Mouse (Mus musculus) CH12.LX (cell line): ENCODE measurements around the gene Sfxn5. TPM values are rescaled to one million over a fixed set of nuclear protein-coding genes. Genes with fewer than 3 reads are reported as not detected.

Experiments used
- DNase-seq: peaks from one replicate; pipeline ENCODE4 v3.0.0-alpha.2; 2013; ENCODE audit errors: extremely low read depth
- H3K27ac ChIP-seq: 2 replicates; pipeline ENCODE4 v1.5.1; 2012; ENCODE audit warnings: low read depth, mild to moderate bottlenecking, control low read depth, moderate library complexity; ENCODE audit not compliant: insufficient read depth
- H3K27me3 ChIP-seq: replicated peaks from 2 replicates; pipeline ENCODE3; 2012; ENCODE audit warnings: inconsistent platforms
- H3K36me3 ChIP-seq, 2 experiments: replicated peaks in 1 of 2; 2 replicates each; pipeline versions ENCODE3 to v1.6.1; 2012; ENCODE audit warnings: inconsistent platforms in 1 of 2, low read length in 1 of 2, mild to moderate bottlenecking in 1 of 2, mixed read lengths in 1 of 2, moderate library complexity in 1 of 2; ENCODE audit not compliant: control insufficient read depth in 1 of 2, insufficient read depth in 1 of 2
- H3K4me1 ChIP-seq, 2 experiments: 2 replicates each; pipeline ENCODE4 v1.6.1; 2012; ENCODE audit warnings: inconsistent platforms in 1 of 2, moderate library complexity in 1 of 2; ENCODE audit not compliant: insufficient read depth in 2 of 2, control insufficient read depth in 1 of 2
- H3K4me2 ChIP-seq: 2 replicates; pipeline ENCODE4 v1.6.1; 2012; ENCODE audit warnings: low read depth, mild to moderate bottlenecking, control low read depth; ENCODE audit not compliant: poor library complexity, insufficient read depth, severe bottlenecking
- H3K4me3 ChIP-seq, 3 experiments: fragments of 150-350 bp in 1 of 3; sonication (generic) in 1 of 3; replicated peaks in 1 of 3; 2 replicates each; pipeline versions ENCODE3 to v1.5.1; 2011 to 2012; ENCODE audit warnings: low read depth in 2 of 3, low read length in 2 of 3, mild to moderate bottlenecking in 2 of 3, moderate library complexity in 2 of 3, control low read depth in 1 of 3, improper control_type of control experiment in 1 of 3, inconsistent platforms in 1 of 3, mixed read lengths in 1 of 3; ENCODE audit not compliant: poor library complexity in 1 of 3
- H3K79me2 ChIP-seq: replicated peaks from 2 replicates; pipeline ENCODE4 v1.6.1; 2012; ENCODE audit warnings: mild to moderate bottlenecking, moderate library complexity; ENCODE audit not compliant: control insufficient read depth, poor library complexity, insufficient read depth, severe bottlenecking; ENCODE audit errors: extremely low read depth
- H3K9ac ChIP-seq: 2 replicates; pipeline ENCODE4 v1.6.1; 2012; ENCODE audit warnings: low read depth, mild to moderate bottlenecking, control low read depth, moderate library complexity; ENCODE audit not compliant: insufficient read depth
- H3K9me3 ChIP-seq: replicated peaks from 2 replicates; pipeline ENCODE3; 2012; ENCODE audit warnings: low read length, inconsistent platforms, mixed read lengths
- BHLHE40 ChIP-seq: IDR thresholded peaks from 2 replicates; pipeline ENCODE4 v1.6.1; 2011; ENCODE audit warnings: mild to moderate bottlenecking, low read depth, low read length, improper control_type of control experiment
- CHD1 ChIP-seq: IDR thresholded peaks from 2 replicates; pipeline ENCODE4 v1.6.1; 2012; ENCODE audit warnings: low read depth, low read length, improper control_type of control experiment, inconsistent platforms
- CHD2 ChIP-seq: IDR thresholded peaks from 2 replicates; pipeline ENCODE4 v1.6.1; 2011; ENCODE audit warnings: low read length, improper control_type of control experiment
- CTCF ChIP-seq, 2 experiments: IDR thresholded peaks in 1 of 2; conservative IDR thresholded peaks in 1 of 2; 2 replicates each; pipeline ENCODE4 v1.5.1; 2011 to 2012; ENCODE audit warnings: low read depth in 2 of 2, low read length in 2 of 2, improper control_type of control experiment in 1 of 2, inconsistent platforms in 1 of 2, mild to moderate bottlenecking in 1 of 2, moderate library complexity in 1 of 2
- E2F4 ChIP-seq: IDR thresholded peaks from 2 replicates; pipeline ENCODE4 v1.6.1; 2011; ENCODE audit warnings: low read depth, low read length, improper control_type of control experiment; ENCODE audit not compliant: insufficient replicate concordance
- ELF1 ChIP-seq: IDR thresholded peaks from 2 replicates; pipeline ENCODE4 v1.6.1; 2014; ENCODE audit warnings: low read depth, mild to moderate bottlenecking, inconsistent platforms, low read length, improper control_type of control experiment
- EP300 ChIP-seq: IDR thresholded peaks from 2 replicates; pipeline ENCODE4 v1.6.1; 2011; ENCODE audit warnings: low read length, improper control_type of control experiment
- GABPA ChIP-seq: IDR thresholded peaks from 2 replicates; pipeline ENCODE4 v1.6.1; 2012; ENCODE audit warnings: low read depth, low read length, improper control_type of control experiment, inconsistent platforms; ENCODE audit not compliant: insufficient replicate concordance
- HCFC1 ChIP-seq: IDR thresholded peaks from 2 replicates; pipeline ENCODE4 v1.6.1; 2012; ENCODE audit warnings: low read depth, mild to moderate bottlenecking, inconsistent platforms, low read length, improper control_type of control experiment
- MAX ChIP-seq: IDR thresholded peaks from 2 replicates; pipeline ENCODE4 v1.6.1; 2011; ENCODE audit warnings: low read length, improper control_type of control experiment
- MEF2A ChIP-seq: IDR thresholded peaks from 2 replicates; pipeline ENCODE4 v1.6.1; 2014; ENCODE audit warnings: low read depth, mild to moderate bottlenecking, inconsistent platforms, low read length, improper control_type of control experiment, borderline replicate concordance
- MYC ChIP-seq: IDR thresholded peaks from 2 replicates; pipeline ENCODE4 v1.6.1; 2011; ENCODE audit warnings: low read depth, mild to moderate bottlenecking, improper control_type of control experiment, low read length
- NELFE ChIP-seq: IDR thresholded peaks from 2 replicates; pipeline ENCODE4 v1.6.1; 2011; ENCODE audit warnings: low read depth, low read length, improper control_type of control experiment
- PAX5 ChIP-seq: IDR thresholded peaks from 2 replicates; pipeline ENCODE4 v1.6.1; 2012; ENCODE audit warnings: low read length, inconsistent platforms, mixed read lengths
- POLR2AphosphoS2 ChIP-seq: IDR thresholded peaks from 2 replicates; pipeline ENCODE4 v1.6.1; 2011; ENCODE audit warnings: low read depth, low read length, improper control_type of control experiment
- RAD21 ChIP-seq: IDR thresholded peaks from 2 replicates; pipeline ENCODE4 v1.6.1; 2011; ENCODE audit warnings: low read depth, mild to moderate bottlenecking, low read length, improper control_type of control experiment, moderate library complexity
- RCOR1 ChIP-seq: conservative IDR thresholded peaks from 2 replicates; pipeline ENCODE4 v1.6.1; 2012; ENCODE audit warnings: low read depth, mild to moderate bottlenecking, inconsistent platforms, low read length, improper control_type of control experiment
- SIN3A ChIP-seq: IDR thresholded peaks from 2 replicates; pipeline ENCODE4 v1.6.1; 2012; ENCODE audit warnings: low read length, improper control_type of control experiment, inconsistent platforms
- SMC3 ChIP-seq: IDR thresholded peaks from 2 replicates; pipeline ENCODE4 v1.6.1; 2011; ENCODE audit warnings: low read depth, low read length, improper control_type of control experiment
- UBTF ChIP-seq: IDR thresholded peaks from 2 replicates; pipeline ENCODE4 v1.6.1; 2012; ENCODE audit warnings: low read depth, mild to moderate bottlenecking, inconsistent platforms, low read length, improper control_type of control experiment, moderate library complexity
- USF2 ChIP-seq: conservative IDR thresholded peaks from 2 replicates; pipeline ENCODE4 v1.6.1; 2011; ENCODE audit warnings: low read depth, low read length, improper control_type of control experiment
- ZC3H11A ChIP-seq: IDR thresholded peaks from 2 replicates; pipeline ENCODE4 v1.6.1; 2012; ENCODE audit warnings: low read depth, mild to moderate bottlenecking, inconsistent platforms, low read length, improper control_type of control experiment
- ZMIZ1 ChIP-seq: IDR thresholded peaks from 2 replicates; pipeline ENCODE4 v1.6.1; 2012; ENCODE audit warnings: low read depth, mild to moderate bottlenecking, inconsistent platforms, low read length, improper control_type of control experiment
- dilution Hi-C: fragments of 300-500 bp; cut with MboI; formaldehyde crosslinking; loops from 2 replicates; pipeline ENCODE4 v1.14.3; 2020; ENCODE audit warnings: low sequenced_read_pairs; ENCODE audit not compliant: extremely low pct_unique_long_range_greater_than_20kb, extremely low pct_ligation_motif_present
- in situ Hi-C: fragments of 300-500 bp; cut with MboI; formaldehyde crosslinking; loops from 3 replicates; pipeline ENCODE4 v1.14.3; 2019; ENCODE audit warnings: low sequenced_read_pairs, low pct_ligation_motif_present, low pct_unique_long_range_greater_than_20kb, mixed read lengths
- polyA plus RNA-seq: library from polyadenylated mRNA; unstranded; fragments of >175 nt; gene quantifications from 2 replicates; pipeline ENCODE4 v1.2.1, GENCODE M21; 2012; ENCODE audit warnings: low read depth; ENCODE audit not compliant: insufficient read length
- total RNA-seq, 2 experiments: library from RNA; depleted of rRNA; stranded (reverse); fragments of 300-350 nt in 1 of 2; fragments of >200 nt in 1 of 2; gene quantifications; 2 replicates each; pipeline ENCODE4 v1.2.3; 2012 to 2014

The Sfxn5 gene
- total and polyA plus RNA-seq, 3 experiments = 0.55 to 0.93 (median 0.66) TPM

GRCm38 (mm10) chr6:85295384-85296167, 37.6 kb downstream of the Sfxn5 start:
- no peaks in the 10 kb centered on the region for H3K36me3 ChIP-seq
- TF ChIP-seq EP300 (no peak), CHD2 (no peak), ZC3H11A (no peak), BHLHE40 (0 out of 2 replicates have a peak, but pooled peaks have one; percentile 18), POLR2AphosphoS2 (no peak), CTCF (conservative IDR thresholded peaks at IDR 0.05 in 1 of 2, IDR thresholded peaks at IDR 0.05 in 1 of 2; ENCODE audit: low read depth in 2 of 2, low read length in 2 of 2) (0 out of 4 replicates have a peak, but pooled peaks of 1 of the 2 experiments have one; percentile 7), ELF1 (peak; percentile 39; the same call in 1 of the 2 replicates)
- H3K79me2 ChIP-seq = no peaks in the 10 kb centered on the region
- H3K4me2 ChIP-seq = peak overlapping the region; percentile 14; the same call in 1 of the 2 replicates
- H3K9ac ChIP-seq = no peak overlapping the region
- H3K27me3 ChIP-seq = no peaks in the 10 kb centered on the region
- in situ Hi-C loops = no loop called here
- peaks cover 6 to 37% of the 10 kb centered on the region in 2 experiments for H3K4me1 ChIP-seq
- DNase-seq = peak; percentile 59
- no peaks in the 10 kb centered on the region for H3K9me3 ChIP-seq
- dilution Hi-C loops = no loop called here
- 0 out of 2 replicates have a peak overlapping the region, but pooled peaks have one; percentile 22 for H3K27ac ChIP-seq
- no peak overlapping the region for H3K4me3 ChIP-seq

DNA sequence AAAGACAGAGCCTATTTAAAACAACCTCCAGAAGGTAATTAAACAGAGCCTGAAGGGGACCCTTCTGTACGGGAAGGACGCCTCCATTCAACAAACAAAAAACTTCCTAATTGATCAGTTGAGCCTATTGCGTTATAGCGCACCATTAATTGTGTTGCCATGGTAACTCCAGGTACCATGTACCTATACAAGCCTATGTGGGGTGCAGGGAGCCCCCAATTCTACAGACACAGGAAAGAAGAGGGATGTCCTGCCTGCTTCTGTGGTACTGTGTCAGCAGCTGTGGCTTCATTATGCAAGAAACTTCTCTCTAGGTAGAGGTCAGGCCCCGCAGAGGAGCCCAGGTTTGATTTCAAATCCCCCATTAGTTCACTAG, 39.2 kb downstream of the Sfxn5 start:
- in situ Hi-C loops (no loop called here), dilution Hi-C loops (no loop called here)
- Histone ChIP-seq H3K36me3 (no peaks in the 10 kb centered on the region), H3K4me1 (peaks cover 6 to 37% of the 10 kb centered on the region in 2 experiments), H3K27me3 (no peaks in the 10 kb centered on the region), H3K4me3 (no peak overlapping the region), H3K27ac (no peak overlapping the region), H3K79me2 (no peaks in the 10 kb centered on the region), H3K9me3 (no peaks in the 10 kb centered on the region), H3K9ac (no peak overlapping the region), H3K4me2 (no peak overlapping the region)
- TF ChIP-seq USF2 (no peak), EP300 (no peak), NELFE (no peak), RCOR1 (no peak), HCFC1 (no peak), ZMIZ1 (no peak), GABPA (no peak), SMC3 (no peak), POLR2AphosphoS2 (no peak), CHD1 (no peak), ZC3H11A (no peak), PAX5 (no peak), RAD21 (no peak), E2F4 (no peak), SIN3A (no peak), MEF2A (no peak), CTCF (conservative IDR thresholded peaks at IDR 0.05 in 1 of 2, IDR thresholded peaks at IDR 0.05 in 1 of 2; ENCODE audit: low read depth in 2 of 2, low read length in 2 of 2) (no peak), MYC (no peak), UBTF (no peak), MAX (no peak)
- DNase-seq = no peak
